Mouse (Mus musculus): ENCODE results near the gene Mfsd6l.

DNA sequence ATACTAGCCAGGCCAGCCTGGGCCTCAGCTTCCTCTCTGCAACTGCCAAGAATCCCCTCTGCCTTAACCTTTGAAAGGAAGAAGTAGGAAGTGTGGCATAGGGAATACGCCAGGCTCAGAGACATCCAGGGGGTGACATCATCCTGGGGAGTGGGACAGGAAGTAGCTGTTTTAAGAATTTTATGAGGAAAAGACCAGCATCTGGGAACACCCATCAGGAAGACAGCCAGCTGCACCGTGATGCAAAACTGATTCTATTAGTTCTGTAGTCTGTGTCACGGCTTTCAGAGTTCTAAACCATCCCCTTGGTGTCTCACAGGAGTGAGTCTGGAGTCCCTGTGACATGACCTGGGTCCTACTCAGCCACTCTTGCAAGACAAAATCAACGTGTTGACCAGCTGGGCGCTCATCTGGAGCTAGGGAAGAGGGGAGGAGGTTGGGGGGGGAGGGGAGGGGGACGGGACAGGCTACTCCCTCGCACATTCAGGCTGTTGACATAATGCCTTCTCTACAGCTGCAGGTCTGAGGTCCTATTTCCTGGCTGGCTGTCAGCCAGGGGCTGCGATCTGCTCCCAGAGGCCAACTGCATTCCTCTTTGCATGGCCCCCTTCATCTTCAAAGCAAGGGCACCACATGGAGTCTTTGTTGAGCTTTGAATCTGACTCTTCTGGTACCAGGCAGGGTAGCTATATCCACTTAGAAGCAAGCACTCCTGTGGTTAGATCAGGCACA lies 46.4 kb downstream of the Mfsd6l start:
- TF ChIP-seq CTCF (IDR thresholded peaks at IDR 0.05; ENCODE audit: extremely low read depth, insufficient read depth, insufficient read length, insufficient replicate concordance), result no peak
- TF ChIP-seq POLR2A (IDR thresholded peaks at IDR 0.05; ENCODE audit: low read depth, low read length), result no peak
